Mouse (Mus musculus) forebrain, embryonic 15.5 days (tissue): ENCODE results near the gene Pld4. TPM values are rescaled to one million over a fixed set of nuclear protein-coding genes. Genes with fewer than 3 reads are reported as not detected.

Source experiments
- ATAC-seq: fragments of 200-750 bp; cut with Nextera tagmentation; replicated peaks from 2 replicates; pipeline ENCODE4 v1.8.0; 2017; ENCODE audit warnings: mild to moderate bottlenecking, moderate TSS enrichment, moderate library complexity
- H3K27ac ChIP-seq: fragments of 300-500 bp; sonication (generic); replicated peaks from 2 replicates; pipeline ENCODE4 v1.5.1; 2015; ENCODE audit warnings: mild to moderate bottlenecking, inconsistent platforms
- H3K27me3 ChIP-seq: fragments of 300-500 bp; sonication (generic); 2 replicates; pipeline ENCODE4 v1.6.1; 2015; ENCODE audit warnings: inconsistent platforms
- H3K36me3 ChIP-seq: fragments of 300-500 bp; sonication (generic); 2 replicates; pipeline ENCODE4 v1.6.1; 2015; ENCODE audit warnings: mild to moderate bottlenecking, inconsistent platforms
- H3K4me1 ChIP-seq: fragments of 300-500 bp; sonication (generic); 2 replicates; pipeline ENCODE4 v1.6.1; 2015; ENCODE audit warnings: inconsistent platforms
- H3K4me2 ChIP-seq: fragments of 300-500 bp; sonication (generic); replicated peaks from 2 replicates; pipeline ENCODE4 v1.6.1; 2015; ENCODE audit warnings: mild to moderate bottlenecking, inconsistent platforms
- H3K4me3 ChIP-seq: fragments of 300-500 bp; sonication (generic); 2 replicates; pipeline ENCODE4 v1.5.1; 2015; ENCODE audit warnings: mild to moderate bottlenecking, inconsistent platforms
- H3K9ac ChIP-seq: fragments of 300-500 bp; sonication (generic); replicated peaks from 2 replicates; pipeline ENCODE4 v1.6.1; 2015; ENCODE audit warnings: mild to moderate bottlenecking, inconsistent platforms
- H3K9me3 ChIP-seq: fragments of 300-500 bp; sonication (generic); 2 replicates; pipeline ENCODE4 v1.6.1; 2016; ENCODE audit warnings: inconsistent platforms
- WGBS: fragments of 180-500 bp; shearing (Covaris S2); methylation state at CpG from one replicate; pipeline ENCODE4 v1.1.7; 2015; ENCODE audit warnings: mixed read lengths; 5-methylcytosine and 5-hydroxymethylcytosine counted together
- polyA plus RNA-seq: library from polyadenylated mRNA; unstranded; fragments of >200 nt; fragmentation: Nextera tagmentation; extraction: Ambion mirVana; gene quantifications from 2 replicates; pipeline ENCODE4 v1.2.1, GENCODE M21; 2015

Gene Pld4
- polyA plus RNA-seq, 1 experiment from 2014 or later = 5.3 TPM

GRCm38 (mm10) chr12:112798716-112799115 lies 38.3 kb downstream of the Pld4 start:
- H3K27me3 ChIP-seq = peaks cover 14% of the 10 kb centered on the region; the same call in 1 of the 2 replicates
- no peaks in the 10 kb centered on the region for H3K36me3 ChIP-seq
- no peak overlapping the region for H3K9ac ChIP-seq
- 71% methylated on average over 5 of the region's 5 CpGs for WGBS
- H3K27ac ChIP-seq = no peak overlapping the region
- no peaks in the 10 kb centered on the region for H3K9me3 ChIP-seq
- no peak overlapping the region for H3K4me2 ChIP-seq
- H3K4me3 ChIP-seq = no peak overlapping the region
- ATAC-seq = no peak
- H3K4me1 ChIP-seq = peaks cover 28% of the 10 kb centered on the region

GRCm38 (mm10) chr12:112799237-112799970 lies 38.9 kb downstream of the Pld4 start:
- peaks cover 14% of the 10 kb centered on the region; the same call in 1 of the 2 replicates for H3K27me3 ChIP-seq
- peaks cover 24% of the 10 kb centered on the region for H3K4me1 ChIP-seq
- H3K9ac ChIP-seq = no peak overlapping the region
- no peaks in the 10 kb centered on the region for H3K36me3 ChIP-seq
- no peaks in the 10 kb centered on the region for H3K9me3 ChIP-seq
- no peak overlapping the region for H3K27ac ChIP-seq
- no peak overlapping the region for H3K4me3 ChIP-seq
- no peak overlapping the region for H3K4me2 ChIP-seq
- WGBS = 81% methylated on average over 10 of the region's 10 CpGs
- no peak for ATAC-seq

- no peaks in the 10 kb centered on the region for H3K9me3 ChIP-seq
- H3K27ac ChIP-seq = no peak overlapping the region
- no peaks in the 10 kb centered on the region for H3K36me3 ChIP-seq
- ATAC-seq = 0 out of 2 replicates have a peak, but pooled peaks have one; percentile 10
- peaks cover 22% of the 10 kb centered on the region for H3K4me1 ChIP-seq
- WGBS = 10% methylated on average over 4 of the region's 4 CpGs
- H3K4me2 ChIP-seq = no peak overlapping the region
- peaks cover 14% of the 10 kb centered on the region; the same call in 1 of the 2 replicates for H3K27me3 ChIP-seq
- no peak overlapping the region for H3K4me3 ChIP-seq
- H3K9ac ChIP-seq = no peak overlapping the region
Observed at GRCm38 (mm10) chr12:112800476-112800875, 40.0 kb downstream of the Pld4 start.

GRCm38 (mm10) chr12:112801864-112802846 lies 41.7 kb downstream of the Pld4 start, which contains the start of gene Ahnak2:
Gene Ahnak2, minus strand, starts transcription at chr12:112802657.
- peak within 1 kb of the TSS; percentile 98 for H3K4me2 ChIP-seq
- ATAC-seq = peak; percentile 54
- peak within 1 kb of the TSS; percentile 56 for H3K9ac ChIP-seq
- peaks cover 22% of the 10 kb centered on the region for H3K4me1 ChIP-seq
- peak within 1 kb of the TSS; percentile 63 for H3K4me3 ChIP-seq
- H3K9me3 ChIP-seq = no peaks in the 10 kb centered on the region
- WGBS = 6% methylated on average over 51 of the region's 69 CpGs
- H3K27me3 ChIP-seq = peaks cover 14% of the 10 kb centered on the region; the same call in 1 of the 2 replicates
- no peaks in the 10 kb centered on the region for H3K36me3 ChIP-seq
- no peak within 1 kb of the TSS for H3K27ac ChIP-seq

- no peak for ATAC-seq
- H3K27me3 ChIP-seq = peaks cover 14% of the 10 kb centered on the region; the same call in 1 of the 2 replicates
- 23% methylated on average over 3 of the region's 3 CpGs for WGBS
- H3K4me1 ChIP-seq = peaks cover 14% of the 10 kb centered on the region
- H3K4me3 ChIP-seq = no peak overlapping the region
- no peaks in the 10 kb centered on the region for H3K9me3 ChIP-seq
- no peak overlapping the region for H3K27ac ChIP-seq
- no peak overlapping the region for H3K9ac ChIP-seq
- H3K4me2 ChIP-seq = peak overlapping the region; percentile 98
- H3K36me3 ChIP-seq = no peaks in the 10 kb centered on the region
Observed at GRCm38 (mm10) chr12:112802917-112803316, 42.5 kb downstream of the Pld4 start.

GRCm38 (mm10) chr12:112804046-112804445 lies 43.6 kb downstream of the Pld4 start:
- no peak overlapping the region for H3K4me2 ChIP-seq
- H3K9me3 ChIP-seq = no peaks in the 10 kb centered on the region
- H3K9ac ChIP-seq = no peak overlapping the region
- no peaks in the 10 kb centered on the region for H3K36me3 ChIP-seq
- 45% methylated on average over 13 of the region's 13 CpGs for WGBS
- no peak overlapping the region for H3K27ac ChIP-seq
- peaks cover 14% of the 10 kb centered on the region; the same call in 1 of the 2 replicates for H3K27me3 ChIP-seq
- H3K4me1 ChIP-seq = peaks cover 15% of the 10 kb centered on the region
- no peak overlapping the region for H3K4me3 ChIP-seq
- ATAC-seq = no peak

- Histone ChIP-seq H3K27ac (no peak overlapping the region), H3K9me3 (no peaks in the 10 kb centered on the region), H3K4me3 (no peak overlapping the region), H3K36me3 (no peaks in the 10 kb centered on the region), H3K9ac (no peak overlapping the region), H3K4me1 (peaks cover 20% of the 10 kb centered on the region), H3K27me3 (peaks cover 9% of the 10 kb centered on the region; the same call in 1 of the 2 replicates), H3K4me2 (no peak overlapping the region)
- no peak for ATAC-seq
- 88% methylated on average over 6 of the region's 6 CpGs for WGBS
Observed at GRCm38 (mm10) chr12:112806044-112806443, 45.6 kb downstream of the Pld4 start.

- Histone ChIP-seq H3K36me3 (no peaks in the 10 kb centered on the region), H3K4me3 (no peak overlapping the region), H3K27ac (no peak overlapping the region), H3K4me2 (no peak overlapping the region), H3K9me3 (no peaks in the 10 kb centered on the region), H3K9ac (0 out of 2 replicates have a peak overlapping the region, but pooled peaks have one; percentile 56), H3K4me1 (peaks cover 13% of the 10 kb centered on the region), H3K27me3 (no peaks in the 10 kb centered on the region)
- ATAC-seq = no peak
- 87% methylated on average over 4 of the region's 4 CpGs for WGBS
Observed at GRCm38 (mm10) chr12:112807796-112808195, 47.3 kb downstream of the Pld4 start.

- peak overlapping the region; percentile 66 for H3K27ac ChIP-seq
- H3K9ac ChIP-seq = peak overlapping the region; percentile 56
- 61% methylated on average over 5 of the region's 5 CpGs for WGBS
- peak overlapping the region; percentile 52 for H3K4me3 ChIP-seq
- peaks cover 13% of the 10 kb centered on the region for H3K4me1 ChIP-seq
- no peaks in the 10 kb centered on the region for H3K9me3 ChIP-seq
- ATAC-seq = peak; percentile 41
- H3K4me2 ChIP-seq = peak overlapping the region; percentile 85
- H3K27me3 ChIP-seq = no peaks in the 10 kb centered on the region
- H3K36me3 ChIP-seq = no peaks in the 10 kb centered on the region
Observed at GRCm38 (mm10) chr12:112808212-112808586, 47.7 kb downstream of the Pld4 start.

GRCm38 (mm10) chr12:112808587-112809364 lies 48.3 kb downstream of the Pld4 start, which contains the start of gene Clba1:
Gene Clba1, plus strand, starts transcription at chr12:112808937.
- Histone ChIP-seq H3K4me3 (peak within 1 kb of the TSS; percentile 52), H3K9ac (peak within 1 kb of the TSS; percentile 56), H3K4me1 (peaks cover 13% of the 10 kb centered on the region), H3K9me3 (no peaks in the 10 kb centered on the region), H3K27ac (peak within 1 kb of the TSS; percentile 66), H3K36me3 (peaks cover 2% of the 10 kb centered on the region; the same call in 1 of the 2 replicates), H3K4me2 (peak within 1 kb of the TSS; percentile 85), H3K27me3 (no peaks in the 10 kb centered on the region)
- ATAC-seq = peak; percentile 95
- under 1% methylated on average over 64 of the region's 64 CpGs for WGBS

- Histone ChIP-seq H3K27me3 (no peaks in the 10 kb centered on the region), H3K4me2 (peak overlapping the region; percentile 85), H3K4me1 (peaks cover 13% of the 10 kb centered on the region), H3K36me3 (peaks cover 2% of the 10 kb centered on the region; the same call in 1 of the 2 replicates), H3K9me3 (no peaks in the 10 kb centered on the region), H3K9ac (peak overlapping the region; percentile 56), H3K27ac (no peak overlapping the region), H3K4me3 (peak overlapping the region; percentile 52)
- 21% methylated on average over 8 of the region's 8 CpGs for WGBS
- no peak for ATAC-seq
Observed at GRCm38 (mm10) chr12:112809641-112810040, 49.2 kb downstream of the Pld4 start.
